Mouse (Mus musculus) heart, postnatal 10 days (tissue): ENCODE measurements around the gene Gm6351. TPM values are rescaled to one million over a fixed set of nuclear protein-coding genes. Genes with fewer than 3 reads are reported as not detected.
"Not testable (repeated sequence)": the region's sequence is repeated elsewhere in the genome, so short reads cannot be mapped to it uniquely, and the experiment has no call there.

Experiments used
- DNase-seq, 2 experiments: peaks; one replicate each; pipeline ENCODE4 v3.0.0; 2021
- intact Hi-C: fragments of 180-260 bp; cut with DNase I; formaldehyde crosslinking; loops from one replicate; pipeline ENCODE4 v1.15.1; 2025
- total RNA-seq, 2 experiments: library from RNA; stranded (reverse); gene quantifications; 2 replicates each; pipeline ENCODE4 v1.2.3; 2021

Gm6351 gene
- not detected for total RNA-seq

DNA sequence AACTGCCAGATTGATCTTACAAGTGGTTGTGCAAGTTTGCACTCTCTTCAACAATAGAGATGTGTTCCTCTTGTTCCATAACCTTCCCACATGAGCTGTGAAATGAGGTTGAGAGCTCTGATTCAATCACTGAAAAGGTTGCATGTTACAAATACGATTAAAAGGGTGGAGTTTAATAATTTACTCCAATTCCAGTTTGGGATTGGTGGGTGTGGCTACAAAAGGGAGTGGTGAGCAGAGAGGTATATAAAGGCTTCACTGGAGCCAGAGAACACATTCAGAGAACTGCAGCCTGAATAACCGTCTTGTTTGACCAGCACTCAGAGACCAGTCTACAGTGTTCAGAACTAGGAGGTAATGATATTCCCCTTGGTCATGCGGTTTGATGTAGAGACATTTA is at the start of gene Gm6351:
Gene Gm6351, plus strand, starts transcription at position 301 of the 400 bp plus-strand sequence.
- DNase-seq, intact Hi-C loops: not testable (repeated sequence)

DNA sequence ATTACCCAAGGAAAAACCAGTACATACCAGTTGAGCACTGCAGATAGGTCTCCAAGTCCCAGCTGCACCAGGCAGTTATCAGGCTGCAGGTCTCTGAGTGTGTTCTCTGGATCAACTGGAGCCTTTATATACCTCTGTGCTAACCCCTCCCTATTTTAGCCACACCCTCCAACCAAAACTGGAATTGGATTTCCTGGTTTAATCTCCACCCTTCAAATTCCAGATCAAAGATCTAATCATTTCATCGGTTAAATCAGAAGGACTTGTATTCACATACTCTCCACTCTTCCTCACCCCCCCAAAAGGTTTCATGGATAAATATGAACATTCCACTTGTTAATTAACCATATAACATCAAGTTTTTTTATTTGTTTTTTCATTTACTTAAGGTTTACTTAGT is 5.7 kb upstream of the Gm6351 start, which contains the start of gene BC061212:
Gene BC061212, minus strand, starts transcription at position 101 of the 400 bp plus-strand sequence.
- intact Hi-C loops, DNase-seq: not testable (repeated sequence)

Other genes with a start within 250 kb of the Gm6351 start
- not detected for gene Gm7792, start 232.6 kb upstream of the Gm6351 start, total RNA-seq
- gene Gm16429, start 147.3 kb upstream of the Gm6351 start, total RNA-seq: not detected
- not detected for gene BC061212, start 5.8 kb upstream of the Gm6351 start, total RNA-seq
- gene Gm3106, start 141.6 kb downstream of the Gm6351 start, total RNA-seq: not detected
- gene A430089I19Rik, start 230.4 kb downstream of the Gm6351 start, total RNA-seq: not detected
- gene Gm6502, start 238.1 kb downstream of the Gm6351 start, total RNA-seq: not detected